Mouse (Mus musculus): ENCODE measurements around the gene Glrp1.

GRCm38 (mm10) chr1:88507886-88508285 lies 2.0 kb downstream of the Glrp1 start:
- TF ChIP-seq CTCF (IDR thresholded peaks at IDR 0.05; ENCODE audit: extremely low read depth, insufficient read depth, insufficient read length, insufficient replicate concordance), result no peak
- no peak for TF ChIP-seq POLR2A (IDR thresholded peaks at IDR 0.05; ENCODE audit: low read depth, low read length)

Measured in spleen, adult 2 months (tissue).